In the genomic region with DNA sequence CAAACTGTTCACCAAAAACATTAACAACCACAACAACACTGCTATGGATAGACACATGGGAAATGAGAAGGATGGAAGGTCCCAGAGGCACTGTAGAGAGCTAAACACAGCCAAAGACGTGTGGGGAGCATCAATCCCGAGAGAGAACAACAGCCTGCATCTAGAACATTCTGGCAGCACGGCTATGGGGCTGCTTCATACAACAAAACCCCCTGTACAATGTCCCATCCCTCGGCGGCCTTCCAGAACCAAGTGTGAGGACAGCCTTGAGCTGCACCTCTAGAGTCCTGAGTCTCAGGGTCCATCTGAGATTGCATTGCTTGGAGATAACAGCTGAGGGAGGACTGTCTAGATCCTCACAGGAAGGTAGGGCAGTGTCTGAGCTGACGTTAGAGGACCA, we compare ENCODE assay signal across 22 mouse cellular contexts.
"Had no signal": no experiment of that assay in that cellular context is flagged by ENCODE, and none has a peak within 500 bp of the region (broad histone marks: within the 10 kb centered on the region; RNA-seq: fewer than 3 reads in every experiment).

No protein-coding gene starts in this region.

- ATAC-seq: lung, postnatal 0 days; midbrain, embryonic 15.5 days had no signal

- H3K4me2 ChIP-seq: limb, embryonic 13.5 days; liver, embryonic 13.5 days; lung, embryonic 14.5 days; midbrain, embryonic 11.5 days; midbrain, embryonic 15.5 days; neural tube, embryonic 12.5 days; neural tube, embryonic 15.5 days had no signal

- H3K9ac ChIP-seq: limb, embryonic 13.5 days; liver, embryonic 13.5 days; lung, embryonic 14.5 days; midbrain, embryonic 15.5 days; neural tube, embryonic 12.5 days; neural tube, embryonic 15.5 days had no signal

- H3K27ac ChIP-seq: limb, embryonic 10.5 days; limb, embryonic 13.5 days; liver, embryonic 13.5 days; midbrain, embryonic 15.5 days; neural tube, embryonic 12.5 days; neural tube, embryonic 15.5 days; stomach, postnatal 0 days had no signal

- H3K36me3 ChIP-seq: limb, embryonic 10.5 days; limb, embryonic 13.5 days; liver, embryonic 13.5 days; midbrain, embryonic 15.5 days; neural tube, embryonic 12.5 days; neural tube, embryonic 15.5 days had no signal

- H3K4me3 ChIP-seq: limb, embryonic 10.5 days; limb, embryonic 13.5 days; liver, embryonic 13.5 days; midbrain, embryonic 15.5 days; neural tube, embryonic 12.5 days; neural tube, embryonic 15.5 days had no signal

- DNase-seq: kidney, adult 18-20 months; kidney, adult 9 months; kidney, postnatal 14 days; kidney, postnatal 4 days; liver; liver, embryonic 13.5 days; lung, embryonic 14.5 days; lung, postnatal 36 days; right cerebral cortex, adult 18-20 months; right cerebral cortex, postnatal 14 days; right cerebral cortex, postnatal 4 days; thymus, adult 2 months; thymus, postnatal 14 days; thymus, postnatal 4 days had no signal

- H3K9me3 ChIP-seq: limb, embryonic 10.5 days; limb, embryonic 13.5 days; liver, embryonic 13.5 days; midbrain, embryonic 15.5 days; neural tube, embryonic 12.5 days; neural tube, embryonic 15.5 days had no signal

- H3K4me1 ChIP-seq: midbrain, embryonic 15.5 days; neural tube, embryonic 12.5 days; neural tube, embryonic 15.5 days had no signal

- H3K27me3 ChIP-seq: limb, embryonic 13.5 days; midbrain, embryonic 15.5 days; neural tube, embryonic 12.5 days had no signal
